Mouse (Mus musculus): Measurements from ENCODE around the gene Sar1b. TPM values are rescaled to one million over a fixed set of nuclear protein-coding genes. Genes with fewer than 3 reads are reported as not detected.
"Not testable (repeated sequence)": the region's sequence is repeated elsewhere in the genome, so short reads cannot be mapped to it uniquely, and the experiment has no call there.

Gene Sar1b
- polyA plus RNA-seq, 1 experiment from 2014 or later = 121 TPM

DNA sequence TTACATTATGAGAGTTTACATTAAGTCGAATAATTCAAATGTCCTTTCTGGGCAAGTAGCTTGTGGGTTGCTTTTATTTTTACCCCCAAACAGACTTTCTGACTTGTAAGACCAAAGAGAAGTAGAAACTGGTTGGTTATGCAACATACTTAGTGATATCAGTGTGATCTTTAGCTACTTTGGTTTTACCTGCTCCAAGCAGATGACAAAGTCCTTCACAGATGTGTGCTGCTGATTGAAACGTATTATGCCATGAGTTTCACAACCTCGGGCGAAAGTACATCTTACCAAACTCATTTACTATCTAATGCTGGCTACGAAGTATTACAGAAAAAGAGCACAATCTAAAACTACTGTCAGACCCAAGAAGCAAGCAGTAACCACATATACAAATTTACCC is 5.9 kb upstream of the Sar1b start:
- H3K4me1 ChIP-seq = peaks cover 14% of the 10 kb centered on the region

DNA sequence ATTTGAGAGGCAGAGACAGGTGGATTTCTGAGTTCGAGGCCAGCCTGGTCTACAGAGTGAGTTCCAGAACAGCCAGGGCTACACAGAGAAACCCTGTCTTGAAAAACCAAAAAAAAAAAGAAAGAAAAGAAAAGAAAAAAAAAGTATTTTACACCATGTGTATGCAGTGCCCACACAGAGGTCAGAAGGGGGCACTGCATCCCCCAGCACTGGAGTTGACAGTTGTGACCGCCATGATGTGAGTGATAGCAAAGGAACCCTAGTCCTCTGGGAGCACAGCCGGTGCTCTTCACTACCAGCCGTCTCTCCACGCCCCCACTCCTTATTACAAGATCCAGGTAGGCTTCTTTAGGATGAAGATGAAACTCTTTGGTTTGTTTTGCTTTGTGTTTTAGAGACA is 5.3 kb upstream of the Sar1b start:
- not testable (repeated sequence) for ATAC-seq (ENCODE audit: insufficient number of reproducible peaks, low FRiP score, low TSS enrichment, low read depth); H3K4me2 ChIP-seq; H3K36me3 ChIP-seq; H3K27ac ChIP-seq; H3K4me3 ChIP-seq; H3K9me3 ChIP-seq; H3K27me3 ChIP-seq; H3K9ac ChIP-seq
- WGBS = 88% methylated on average over 5 of the region's 5 CpGs
- H3K4me1 ChIP-seq = peaks cover 18% of the 10 kb centered on the region

More for the DNA sequence above, 5.9 kb upstream of the Sar1b start:
- Histone ChIP-seq H3K9me3 (no peaks in the 10 kb centered on the region), H3K27me3 (peaks cover 4% of the 10 kb centered on the region; the same call in 1 of the 2 replicates), H3K9ac (no peak overlapping the region), H3K36me3 (no peaks in the 10 kb centered on the region; the same call in 1 of the 2 replicates), H3K4me3 (no peak overlapping the region), H3K4me2 (no peak overlapping the region), H3K27ac (no peak overlapping the region)
- no peak for ATAC-seq (ENCODE audit: insufficient number of reproducible peaks, low FRiP score, low TSS enrichment, low read depth)
- WGBS = 84% methylated on average over 5 of the region's 5 CpGs

DNA sequence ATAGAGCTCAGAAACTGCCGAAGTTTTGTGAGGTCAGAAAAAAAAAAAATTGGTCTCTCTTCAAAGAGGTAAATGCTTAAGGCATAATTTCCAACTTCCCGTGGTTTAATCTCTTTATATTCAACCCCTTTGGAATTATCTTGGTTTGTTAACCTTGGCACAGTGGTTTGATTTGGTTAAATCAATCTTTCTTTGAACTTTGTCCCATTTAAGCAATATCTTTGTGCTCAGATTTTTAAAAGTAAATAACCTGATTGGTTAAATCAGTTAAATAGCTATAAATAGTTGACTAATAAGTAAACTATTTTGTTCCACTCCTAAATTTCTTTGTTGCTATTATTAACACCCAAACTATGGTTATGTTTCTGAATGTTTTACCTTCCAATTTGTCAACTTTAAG is 4.2 kb upstream of the Sar1b start:
- H3K27me3 ChIP-seq = peaks cover 4% of the 10 kb centered on the region; the same call in 1 of the 2 replicates
- H3K9me3 ChIP-seq = no peaks in the 10 kb centered on the region
- no peak overlapping the region for H3K4me3 ChIP-seq
- H3K9ac ChIP-seq = no peak overlapping the region
- no peak overlapping the region for H3K4me2 ChIP-seq
- H3K4me1 ChIP-seq = peaks cover 11% of the 10 kb centered on the region
- H3K27ac ChIP-seq = no peak overlapping the region
- no peaks in the 10 kb centered on the region for H3K36me3 ChIP-seq
- 63% methylated on average over 2 of the region's 2 CpGs for WGBS
- ATAC-seq (ENCODE audit: insufficient number of reproducible peaks, low FRiP score, low TSS enrichment, low read depth) = no peak

DNA sequence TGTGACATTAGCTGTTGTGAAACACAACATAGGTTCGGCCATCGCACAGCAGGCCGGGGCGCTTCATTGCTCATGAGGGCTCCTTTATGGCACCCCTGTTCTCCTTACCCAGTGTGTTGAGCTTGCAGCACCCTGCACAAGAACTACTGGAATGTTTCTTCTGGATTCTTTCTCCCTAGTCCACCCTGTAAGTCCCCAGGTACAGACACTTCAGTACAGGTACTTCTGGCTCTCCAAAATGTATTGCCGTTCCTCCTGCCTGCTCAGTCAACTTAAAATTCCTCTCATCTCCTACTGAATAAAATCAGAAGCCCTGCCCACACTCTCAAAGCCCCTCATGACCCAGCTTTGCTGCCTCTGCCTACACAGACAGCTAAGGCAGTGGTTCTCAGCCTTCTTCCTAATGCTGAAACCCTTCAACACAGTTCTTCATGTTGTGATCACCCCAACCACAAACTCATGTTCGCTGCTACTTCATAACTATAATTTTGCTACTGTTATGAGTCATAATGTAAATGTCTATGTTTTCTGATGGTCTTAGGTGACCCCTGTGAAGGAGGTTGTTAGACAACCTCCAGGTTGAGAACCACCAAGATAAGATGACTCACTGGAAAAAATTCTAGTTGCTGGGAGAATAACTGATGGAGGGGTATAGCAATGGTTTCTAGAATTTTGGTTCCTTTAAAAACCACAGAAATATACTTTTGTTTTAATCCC is 3.4 kb upstream of the Sar1b start:
- no peak for ATAC-seq (ENCODE audit: insufficient number of reproducible peaks, low FRiP score, low TSS enrichment, low read depth)
- H3K27ac ChIP-seq = no peak overlapping the region
- H3K9me3 ChIP-seq = no peaks in the 10 kb centered on the region
- 77% methylated on average over 6 of the region's 6 CpGs for WGBS
- no peaks in the 10 kb centered on the region for H3K36me3 ChIP-seq
- H3K27me3 ChIP-seq = peaks cover 4% of the 10 kb centered on the region; the same call in 1 of the 2 replicates
- peaks cover 10% of the 10 kb centered on the region; the same call in 1 of the 2 replicates for H3K4me1 ChIP-seq
- no peak overlapping the region for H3K4me3 ChIP-seq
- no peak overlapping the region for H3K4me2 ChIP-seq
- H3K9ac ChIP-seq = no peak overlapping the region

DNA sequence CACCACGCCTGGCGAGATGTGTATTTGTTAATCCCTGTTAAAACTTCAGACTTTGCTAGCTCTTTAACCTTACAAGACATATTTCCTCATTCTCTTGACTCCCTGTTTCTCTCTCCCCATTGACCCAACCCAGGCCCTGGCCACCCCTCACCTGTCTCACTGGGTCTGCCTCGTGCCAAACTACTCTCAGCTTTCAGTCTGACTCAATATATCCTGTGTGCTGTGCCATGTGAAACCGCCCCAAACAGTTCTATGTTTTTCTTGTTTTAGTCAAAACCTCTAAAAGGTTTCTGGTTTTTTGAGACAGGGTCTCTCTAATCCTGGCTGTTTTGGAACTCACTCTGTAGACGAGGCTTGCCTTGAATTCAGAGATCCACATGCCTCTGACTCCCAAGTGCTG is 2.2 kb upstream of the Sar1b start:
- Histone ChIP-seq H3K36me3 (no peaks in the 10 kb centered on the region), H3K9ac (no peak overlapping the region), H3K27ac (no peak overlapping the region), H3K4me1 (peaks cover 10% of the 10 kb centered on the region; the same call in 1 of the 2 replicates), H3K4me3 (no peak overlapping the region), H3K9me3 (no peaks in the 10 kb centered on the region), H3K27me3 (peaks cover 4% of the 10 kb centered on the region; the same call in 1 of the 2 replicates), H3K4me2 (no peak overlapping the region)
- ATAC-seq (ENCODE audit: insufficient number of reproducible peaks, low FRiP score, low TSS enrichment, low read depth) = no peak
- WGBS = 68% methylated on average over 5 of the region's 5 CpGs

DNA sequence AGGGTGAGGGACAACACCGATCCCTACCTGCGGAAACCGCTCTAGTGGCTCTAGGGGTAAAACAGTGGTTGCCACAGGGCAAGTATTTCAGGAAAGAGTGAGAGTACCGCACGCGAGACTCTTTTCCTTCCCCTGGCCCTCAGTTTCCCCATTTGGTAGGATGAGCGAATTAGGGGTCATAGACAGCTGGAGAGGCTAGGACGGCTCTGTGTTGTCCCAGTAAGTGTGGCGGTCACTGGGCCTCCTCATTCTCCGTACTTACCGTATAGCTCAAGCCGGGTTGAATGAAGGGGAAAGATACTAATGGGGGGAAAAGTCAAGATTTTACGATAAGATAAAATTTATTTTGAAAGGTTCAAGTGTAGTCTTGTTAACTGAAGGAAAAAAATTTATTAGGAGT is 468 bp downstream of the Sar1b start:
- no peak for ATAC-seq (ENCODE audit: insufficient number of reproducible peaks, low FRiP score, low TSS enrichment, low read depth)
- no peak overlapping the region for H3K27ac ChIP-seq
- peaks cover 4% of the 10 kb centered on the region; the same call in 1 of the 2 replicates for H3K27me3 ChIP-seq
- H3K9me3 ChIP-seq = no peaks in the 10 kb centered on the region
- 4% methylated on average over 13 of the region's 13 CpGs for WGBS
- peak overlapping the region; percentile 75 for H3K4me2 ChIP-seq
- peaks cover 10% of the 10 kb centered on the region; the same call in 1 of the 2 replicates for H3K4me1 ChIP-seq
- H3K4me3 ChIP-seq = peak overlapping the region; percentile 74
- no peaks in the 10 kb centered on the region for H3K36me3 ChIP-seq
- peak overlapping the region; percentile 80 for H3K9ac ChIP-seq

DNA sequence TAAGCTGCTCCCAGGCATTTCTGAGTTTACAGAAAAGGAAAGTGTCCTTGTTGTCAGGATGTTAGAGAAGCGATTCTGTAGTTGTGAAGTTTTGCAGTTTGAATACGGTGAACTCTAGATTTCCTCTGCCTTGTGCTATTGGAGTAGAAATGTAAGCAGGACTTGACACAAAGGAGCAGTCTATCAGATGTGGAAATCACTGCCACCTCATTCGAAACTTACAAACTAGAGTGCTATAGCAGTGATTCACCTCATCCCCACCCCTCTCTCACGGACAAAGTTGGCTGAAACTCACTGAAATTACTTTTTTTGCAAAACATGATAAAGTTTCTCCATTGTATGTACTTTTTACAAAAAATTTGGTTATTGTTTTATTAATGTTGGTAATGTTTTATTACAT is 1.3 kb downstream of the Sar1b start:
- H3K36me3 ChIP-seq = 0 out of 2 replicates have a peak, but pooled peaks cover 3% of the 10 kb centered on the region
- H3K4me2 ChIP-seq = peak overlapping the region; percentile 75
- ATAC-seq (ENCODE audit: insufficient number of reproducible peaks, low FRiP score, low TSS enrichment, low read depth) = no peak
- WGBS = 75% methylated on average over 4 of the region's 4 CpGs
- peaks cover 4% of the 10 kb centered on the region; the same call in 1 of the 2 replicates for H3K27me3 ChIP-seq
- H3K9ac ChIP-seq = no peak overlapping the region
- H3K4me1 ChIP-seq = peaks cover 10% of the 10 kb centered on the region; the same call in 1 of the 2 replicates
- peak overlapping the region; percentile 74; the same call in 1 of the 2 replicates for H3K4me3 ChIP-seq
- no peak overlapping the region for H3K27ac ChIP-seq
- no peaks in the 10 kb centered on the region for H3K9me3 ChIP-seq

DNA sequence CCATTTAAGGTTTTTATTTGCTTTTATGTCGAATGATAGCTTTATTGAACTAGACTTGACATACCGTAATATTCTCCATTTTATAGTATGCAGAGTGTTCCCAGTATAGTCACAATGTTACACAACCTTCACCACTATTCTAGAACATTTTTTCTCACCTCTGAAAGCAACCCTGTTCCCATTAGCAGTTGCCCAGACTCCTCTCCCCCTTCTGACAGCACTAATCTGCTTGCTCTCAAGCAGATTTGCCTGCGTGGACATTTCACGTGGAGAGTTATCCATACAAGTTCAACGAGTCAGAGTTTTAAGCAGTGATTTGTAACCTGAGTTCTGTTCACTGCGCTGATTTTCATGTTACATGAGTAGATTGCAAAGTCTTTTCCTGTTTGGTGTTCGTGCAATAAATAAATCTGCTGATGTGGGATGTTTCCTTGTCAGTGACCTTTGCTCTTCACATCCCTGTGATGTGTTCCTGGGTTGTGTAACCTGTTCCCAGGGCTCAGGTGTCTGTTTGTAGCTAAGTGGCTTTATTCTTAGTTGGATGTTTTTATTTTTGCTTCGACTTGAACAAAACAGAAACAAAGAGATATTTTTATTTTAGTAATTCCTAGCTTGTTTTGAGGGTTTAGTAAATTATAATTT is 4.2 kb downstream of the Sar1b start:
- Histone ChIP-seq H3K9ac (no peak overlapping the region), H3K27me3 (no peaks in the 10 kb centered on the region), H3K36me3 (0 out of 2 replicates have a peak, but pooled peaks cover 3% of the 10 kb centered on the region), H3K9me3 (no peaks in the 10 kb centered on the region), H3K4me1 (peaks cover 10% of the 10 kb centered on the region; the same call in 1 of the 2 replicates), H3K27ac (no peak overlapping the region), H3K4me2 (no peak overlapping the region), H3K4me3 (no peak overlapping the region)
- WGBS = 69% methylated on average over 8 of the region's 8 CpGs
- ATAC-seq (ENCODE audit: insufficient number of reproducible peaks, low FRiP score, low TSS enrichment, low read depth) = no peak

DNA sequence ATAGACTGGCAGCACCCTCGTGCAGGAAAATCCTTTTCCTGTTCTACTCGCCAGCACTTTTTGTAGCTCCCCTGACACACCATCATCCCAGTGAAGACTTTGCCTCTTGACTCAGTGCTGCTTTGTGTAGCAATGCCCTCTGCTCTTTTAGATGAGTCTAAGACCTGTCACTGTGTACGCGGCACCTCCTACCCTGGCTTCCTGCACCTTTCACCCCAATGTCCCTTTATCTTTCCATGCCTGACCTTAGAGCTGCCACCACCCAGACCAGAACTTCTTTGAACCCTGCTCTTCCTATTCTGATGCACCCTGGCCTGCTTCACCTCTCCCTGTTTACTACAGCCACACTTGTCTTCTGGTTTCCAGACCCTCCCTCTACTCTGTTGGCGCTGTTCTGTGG is 4.8 kb downstream of the Sar1b start:
- WGBS = 67% methylated on average over 5 of the region's 5 CpGs
- no peaks in the 10 kb centered on the region for H3K9me3 ChIP-seq
- no peak for ATAC-seq (ENCODE audit: insufficient number of reproducible peaks, low FRiP score, low TSS enrichment, low read depth)
- no peak overlapping the region for H3K4me2 ChIP-seq
- H3K9ac ChIP-seq = no peak overlapping the region
- H3K27me3 ChIP-seq = no peaks in the 10 kb centered on the region
- H3K4me1 ChIP-seq = peaks cover 6% of the 10 kb centered on the region; the same call in 1 of the 2 replicates
- no peak overlapping the region for H3K27ac ChIP-seq
- no peak overlapping the region for H3K4me3 ChIP-seq
- 0 out of 2 replicates have a peak, but pooled peaks cover 3% of the 10 kb centered on the region for H3K36me3 ChIP-seq

DNA sequence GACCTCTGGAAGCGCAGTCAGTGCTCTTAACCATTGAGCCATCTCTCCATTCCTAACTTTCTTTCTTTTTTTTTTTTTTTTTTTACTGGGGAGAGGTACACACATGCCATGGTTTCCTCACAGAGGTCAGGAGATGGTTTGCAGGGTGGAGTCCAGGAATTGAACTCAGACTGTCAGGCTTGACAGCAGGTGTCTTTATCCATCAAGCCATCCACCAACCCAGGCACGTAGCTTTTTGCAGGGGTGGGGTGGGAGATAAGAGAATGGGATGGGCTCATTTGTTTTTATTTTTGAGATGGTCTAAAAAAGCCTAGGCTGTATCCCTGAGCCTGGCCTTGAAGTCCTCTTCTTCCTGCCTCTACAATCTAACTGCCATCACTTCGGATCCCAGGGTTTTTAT is 12.0 kb downstream of the Sar1b start:
- Histone ChIP-seq H3K4me3 (no peak overlapping the region), H3K9me3 (no peaks in the 10 kb centered on the region), H3K27me3 (no peaks in the 10 kb centered on the region), H3K9ac (no peak overlapping the region), H3K36me3 (peaks cover 13% of the 10 kb centered on the region), H3K4me2 (no peak overlapping the region), H3K27ac (no peak overlapping the region), H3K4me1 (no peaks in the 10 kb centered on the region)
- 96% methylated on average over 3 of the region's 3 CpGs for WGBS
- ATAC-seq (ENCODE audit: insufficient number of reproducible peaks, low FRiP score, low TSS enrichment, low read depth) = no peak

DNA sequence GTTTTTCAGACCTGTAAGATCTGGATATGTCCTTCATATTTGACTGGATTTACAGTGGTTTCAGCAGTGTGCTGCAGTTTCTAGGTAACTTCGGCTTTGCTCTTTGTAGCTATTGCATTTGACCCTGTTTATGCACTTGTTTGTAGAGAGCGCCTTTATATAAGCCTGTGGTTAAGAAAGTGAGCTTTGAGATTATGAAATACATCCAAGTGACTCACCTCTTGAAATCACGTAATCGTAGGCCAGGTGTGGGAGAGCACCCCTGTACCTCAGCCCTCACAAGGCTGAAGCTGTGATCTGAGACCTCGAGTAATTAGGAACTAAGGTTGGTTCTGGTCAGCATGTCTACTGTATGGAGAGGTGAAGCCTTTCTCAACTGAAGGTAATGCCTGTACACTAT is 14.0 kb downstream of the Sar1b start:
- H3K9ac ChIP-seq = no peak overlapping the region
- no peaks in the 10 kb centered on the region for H3K9me3 ChIP-seq
- peaks cover 31% of the 10 kb centered on the region for H3K36me3 ChIP-seq
- WGBS = 85% methylated on average over 5 of the region's 5 CpGs
- H3K4me1 ChIP-seq = no peaks in the 10 kb centered on the region
- H3K4me3 ChIP-seq = no peak overlapping the region
- H3K27me3 ChIP-seq = no peaks in the 10 kb centered on the region
- no peak for ATAC-seq (ENCODE audit: insufficient number of reproducible peaks, low FRiP score, low TSS enrichment, low read depth)
- no peak overlapping the region for H3K27ac ChIP-seq
- H3K4me2 ChIP-seq = no peak overlapping the region

DNA sequence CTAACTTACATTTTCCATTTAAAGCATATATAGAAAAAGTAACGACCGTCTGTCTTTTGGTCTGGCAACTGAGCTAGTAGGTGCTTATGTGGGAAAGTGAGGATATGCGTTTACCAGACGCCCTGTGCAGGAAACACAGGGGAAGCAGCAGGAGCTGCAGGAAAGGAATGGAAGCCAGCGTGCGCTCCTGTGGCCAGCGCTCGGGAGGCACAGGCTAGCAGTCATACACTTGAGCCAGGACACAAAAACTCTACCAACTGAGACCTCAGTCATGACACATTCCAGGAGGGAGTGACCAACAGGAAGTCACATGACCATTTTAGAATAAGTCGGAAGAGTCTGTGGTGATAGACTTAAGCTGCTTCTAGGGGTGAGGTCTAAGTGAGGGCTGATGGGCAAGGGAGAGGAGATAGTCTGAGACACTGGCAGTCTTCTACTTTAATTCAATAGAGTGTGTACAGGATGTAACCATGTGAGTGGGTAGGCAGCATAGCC is 17.3 kb downstream of the Sar1b start:
- no peak overlapping the region for H3K27ac ChIP-seq
- no peak overlapping the region for H3K4me2 ChIP-seq
- no peak for ATAC-seq (ENCODE audit: insufficient number of reproducible peaks, low FRiP score, low TSS enrichment, low read depth)
- no peak overlapping the region for H3K9ac ChIP-seq
- WGBS = 81% methylated on average over 9 of the region's 9 CpGs
- peaks cover 54% of the 10 kb centered on the region for H3K36me3 ChIP-seq
- no peaks in the 10 kb centered on the region for H3K4me1 ChIP-seq
- H3K9me3 ChIP-seq = no peaks in the 10 kb centered on the region
- H3K4me3 ChIP-seq = no peak overlapping the region
- H3K27me3 ChIP-seq = no peaks in the 10 kb centered on the region

Data from limb, embryonic 15.5 days (tissue).